Mouse (Mus musculus) thymus, postnatal 0 days (tissue): ENCODE data around the gene Pelo. TPM values are rescaled to one million over a fixed set of nuclear protein-coding genes. Genes with fewer than 3 reads are reported as not detected.

Source experiments
- DNase-seq: peaks from one replicate; pipeline ENCODE4 v3.0.0-alpha.2; 2015; ENCODE audit warnings: low spot score
- polyA plus RNA-seq: library from polyadenylated mRNA; unstranded; fragments of >200 nt; fragmentation: Nextera tagmentation; extraction: Ambion mirVana; gene quantifications from 2 replicates; pipeline ENCODE4 v1.2.1, GENCODE M21; 2015

Pelo gene
- polyA plus RNA-seq, 1 experiment from 2014 or later: 7.8 TPM

GRCm38 (mm10) chr13:115098227-115098626 is 8.2 kb upstream of the Pelo start:
- DNase-seq: no peak

- DNase-seq: no peak
Measured at GRCm38 (mm10) chr13:115096965-115097364, 7.0 kb upstream of the Pelo start.

GRCm38 (mm10) chr13:115096216-115096615 is 6.2 kb upstream of the Pelo start:
- no peak for DNase-seq

- no peak for DNase-seq
Measured at GRCm38 (mm10) chr13:115095392-115095791, 5.4 kb upstream of the Pelo start.

- no peak for DNase-seq
Measured at GRCm38 (mm10) chr13:115091511-115091910, 1.5 kb upstream of the Pelo start.

GRCm38 (mm10) chr13:115090977-115091445 is 1.0 kb upstream of the Pelo start:
- no peak for DNase-seq

GRCm38 (mm10) chr13:115089395-115090025 is 476 bp downstream of the Pelo start:
- DNase-seq: peak; percentile 30

- DNase-seq: peak; percentile 7
Measured at GRCm38 (mm10) chr13:115089020-115089394, 979 bp downstream of the Pelo start.

GRCm38 (mm10) chr13:115085974-115086373 is 4.0 kb downstream of the Pelo start:
- DNase-seq: no peak

- no peak for DNase-seq
Measured at GRCm38 (mm10) chr13:115082339-115082738, 7.6 kb downstream of the Pelo start.

GRCm38 (mm10) chr13:115079996-115080585 is 9.9 kb downstream of the Pelo start:
- no peak for DNase-seq

GRCm38 (mm10) chr13:115078997-115079685 is 10.8 kb downstream of the Pelo start:
- no peak for DNase-seq

GRCm38 (mm10) chr13:115077346-115078134 is 12.4 kb downstream of the Pelo start:
- no peak for DNase-seq

- DNase-seq: no peak
Measured at GRCm38 (mm10) chr13:115072386-115072785, 17.6 kb downstream of the Pelo start.

- DNase-seq: no peak
Measured at GRCm38 (mm10) chr13:115071431-115071830, 18.6 kb downstream of the Pelo start.

GRCm38 (mm10) chr13:115067968-115068330 is 22.0 kb downstream of the Pelo start:
- no peak for DNase-seq

- DNase-seq: no peak
Measured at GRCm38 (mm10) chr13:115067324-115067967, 22.5 kb downstream of the Pelo start.

- DNase-seq: no peak
Measured at GRCm38 (mm10) chr13:115057555-115057954, 32.4 kb downstream of the Pelo start.

- no peak for DNase-seq
Measured at GRCm38 (mm10) chr13:115054783-115055182, 35.2 kb downstream of the Pelo start.

GRCm38 (mm10) chr13:115052568-115052967 is 37.4 kb downstream of the Pelo start:
- no peak for DNase-seq
